ENCODE assay signal across 23 mouse cellular contexts in the genomic region with DNA sequence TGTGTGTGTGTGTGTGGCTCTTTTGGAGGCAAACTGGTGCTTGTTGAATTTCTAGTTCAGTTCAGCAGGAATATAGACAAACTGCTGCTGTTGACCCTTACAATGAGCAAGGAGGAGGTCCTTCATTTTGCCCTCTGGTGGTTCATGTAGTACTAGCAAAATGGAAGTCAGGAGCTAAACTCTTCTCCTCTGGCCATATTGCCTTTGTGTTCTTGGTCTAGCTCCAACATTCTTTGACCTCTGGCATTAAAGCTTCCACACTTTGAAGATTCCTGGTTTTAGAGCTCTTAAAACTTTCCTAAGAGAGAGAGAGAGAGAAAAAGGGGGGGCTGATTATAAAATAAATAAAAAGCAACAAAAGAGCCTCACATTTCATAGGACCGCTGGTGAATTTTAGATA. TPM values are rescaled to one million over a fixed set of nuclear protein-coding genes. Genes with fewer than 3 reads are reported as not detected.
A peak's percentile ranks its signal among the peaks of the same experiment; 100 is the strongest.
DNase-seq lines count a peak whose midpoint lies in the region; ATAC-seq and TF ChIP-seq lines count a peak whose summit lies in the region.
"Had no signal": no experiment of that assay in that cellular context is flagged by ENCODE, and none has a peak within 500 bp of the region (broad histone marks: within the 10 kb centered on the region; RNA-seq: fewer than 3 reads in every experiment).

No protein-coding gene starts in this region.

- no peak for TF ChIP-seq EP300 in lung, postnatal 0 days (IDR thresholded peaks at IDR 0.05)
- TF ChIP-seq EP300 in MEL (IDR thresholded peaks at IDR 0.05; ENCODE audit: low read depth in 1 of 2, low read length in 2 of 2): no peak
- no peak for TF ChIP-seq EP300 in stomach, postnatal 0 days (optimal IDR thresholded peaks at IDR 0.05)

- H3K4me1 ChIP-seq in lung, postnatal 0 days (ENCODE audit: insufficient read depth, low read depth, low read length): no peaks in the 10 kb centered on the region
- H3K4me1 ChIP-seq in MEL (ENCODE audit: control insufficient read depth in 1 of 2, insufficient read depth in 2 of 2, low read length in 2 of 2): peaks cover 10 to 15% of the 10 kb centered on the region in 2 experiments
- no peaks in the 10 kb centered on the region for H3K4me1 ChIP-seq in stomach, postnatal 0 days (replicated peaks; ENCODE audit: control insufficient read depth, insufficient read depth)
- H3K4me1 ChIP-seq: embryonic facial prominence, embryonic 15.5 days; forebrain, embryonic 10.5 days; heart, embryonic 15.5 days; hindbrain, embryonic 10.5 days had no signal

- no peak for DNase-seq in layer of hippocampus, adult 2 months (ENCODE audit: low spot score in 2 of 2)
- DNase-seq in layer of hippocampus, postnatal 14 days (ENCODE audit: low spot score in 2 of 2): no peak
- DNase-seq in lung, postnatal 0 days (ENCODE audit: low spot score): peak; percentile 29
- DNase-seq in lung, postnatal 36 days: no peak
- DNase-seq in MEL (ENCODE audit: low read depth, low spot score): peak; percentile 30
- DNase-seq in stomach, postnatal 0 days (ENCODE audit: low spot score): no peak
- no peak for DNase-seq in thymus, adult 18-20 months
- DNase-seq: adrenal gland, adult 8-10 months; adrenal gland, postnatal 36 days; cerebellum, adult 2 months; cerebellum, postnatal 10 days; embryo, embryonic 11 days; gastrocnemius, adult 2 months; gastrocnemius, postnatal 36 days; heart, adult 2 months had no signal

- H3K27me3 ChIP-seq in lung, postnatal 0 days (replicated peaks; ENCODE audit: insufficient read depth, low read length): no peaks in the 10 kb centered on the region
- no peaks in the 10 kb centered on the region for H3K27me3 ChIP-seq in MEL (ENCODE audit: control insufficient read depth in 1 of 2, insufficient read depth in 2 of 2, low read length in 2 of 2)
- no peaks in the 10 kb centered on the region for H3K27me3 ChIP-seq in stomach, postnatal 0 days (ENCODE audit: control insufficient read depth, insufficient read depth, low read length)
- H3K27me3 ChIP-seq: embryonic facial prominence, embryonic 15.5 days; heart, embryonic 15.5 days had no signal

- TF ChIP-seq RAD21 in MEL (IDR thresholded peaks at IDR 0.05; ENCODE audit: low read depth, low read length): no peak

- 76% methylated on average over 1 of the region's 1 CpGs for WGBS in lung, postnatal 0 days
- 82% methylated on average over 1 of the region's 1 CpGs for WGBS in stomach, postnatal 0 days

- H3K27ac ChIP-seq in layer of hippocampus, adult 2 months: no peak overlapping the region
- H3K27ac ChIP-seq in lung, postnatal 0 days (ENCODE audit: low read length): no peak overlapping the region
- no peak overlapping the region for H3K27ac ChIP-seq in MEL (ENCODE audit: control insufficient read depth, low read depth, low read length)
- no peak overlapping the region for H3K27ac ChIP-seq in stomach, postnatal 0 days (replicated peaks)
- H3K27ac ChIP-seq: embryonic facial prominence, embryonic 15.5 days; forebrain, embryonic 10.5 days; gastrocnemius, adult 2 months; heart, adult 2 months; heart, embryonic 15.5 days; hindbrain, embryonic 10.5 days; hindbrain, embryonic 14.5 days had no signal

- TF ChIP-seq POLR2A in MEL (IDR thresholded peaks at IDR 0.05; ENCODE audit: control insufficient read depth in 1 of 2, insufficient read depth in 1 of 2, low read depth in 1 of 2, low read length in 2 of 2, poor library complexity in 1 of 2): no peak

- no peak for ATAC-seq in lung, postnatal 0 days
- ATAC-seq in stomach, postnatal 0 days (ENCODE audit: low FRiP score, low TSS enrichment): no peak
- ATAC-seq: forebrain, embryonic 14.5 days had no signal

- no peaks in the 10 kb centered on the region for H3K36me3 ChIP-seq in lung, postnatal 0 days (ENCODE audit: insufficient read depth, low read length)
- peaks cover 6 to 16% of the 10 kb centered on the region in 2 experiments; a peak in 3 of 4 replicates for H3K36me3 ChIP-seq in MEL (ENCODE audit: control insufficient read depth in 1 of 2, insufficient read depth in 2 of 2, low read length in 2 of 2)
- peaks cover 2% of the 10 kb centered on the region; the same call in 1 of the 2 replicates for H3K36me3 ChIP-seq in stomach, postnatal 0 days (ENCODE audit: control insufficient read depth, insufficient read depth, low read length)
- H3K36me3 ChIP-seq: heart, embryonic 15.5 days; hindbrain, embryonic 10.5 days had no signal

- no peak overlapping the region for H3K4me2 ChIP-seq in lung, postnatal 0 days (replicated peaks; ENCODE audit: low read depth, low read length)
- H3K4me2 ChIP-seq in stomach, postnatal 0 days (replicated peaks; ENCODE audit: low read depth): no peak overlapping the region
- H3K4me2 ChIP-seq: embryonic facial prominence, embryonic 15.5 days; heart, embryonic 11.5 days; heart, embryonic 15.5 days; hindbrain, embryonic 14.5 days had no signal

- H3K9me3 ChIP-seq in lung, postnatal 0 days (ENCODE audit: low read length): no peaks in the 10 kb centered on the region
- no peaks in the 10 kb centered on the region for H3K9me3 ChIP-seq in MEL (replicated peaks; ENCODE audit: insufficient read depth, low read length)
- no peaks in the 10 kb centered on the region for H3K9me3 ChIP-seq in stomach, postnatal 0 days (ENCODE audit: control insufficient read depth, low read length)
- H3K9me3 ChIP-seq: embryonic facial prominence, embryonic 15.5 days; forebrain, embryonic 10.5 days; heart, embryonic 15.5 days; hindbrain, embryonic 10.5 days had no signal

- H3K9ac ChIP-seq in lung, postnatal 0 days (replicated peaks; ENCODE audit: low read depth): no peak overlapping the region
- no peak overlapping the region for H3K9ac ChIP-seq in MEL (ENCODE audit: control insufficient read depth, low read depth, low read length, poor library complexity, severe bottlenecking)
- no peak overlapping the region for H3K9ac ChIP-seq in stomach, postnatal 0 days (ENCODE audit: low read length)
- H3K9ac ChIP-seq: embryonic facial prominence, embryonic 15.5 days; heart, embryonic 15.5 days; hindbrain, embryonic 14.5 days had no signal

- H3K4me3 ChIP-seq in layer of hippocampus, adult 2 months: no peak overlapping the region
- no peak overlapping the region for H3K4me3 ChIP-seq in lung, postnatal 0 days (ENCODE audit: low read depth, low read length)
- H3K4me3 ChIP-seq in MEL (ENCODE audit: control insufficient read depth in 1 of 2, insufficient read depth in 1 of 2, low read depth in 2 of 2, low read length in 2 of 2): no peak overlapping the region
- H3K4me3 ChIP-seq in stomach, postnatal 0 days (ENCODE audit: low read depth, low read length): no peak overlapping the region
- H3K4me3 ChIP-seq: embryonic facial prominence, embryonic 15.5 days; erythroblast, embryonic 14.5 days; forebrain, embryonic 10.5 days; gastrocnemius, adult 2 months; heart, adult 2 months; heart, embryonic 15.5 days; hindbrain, embryonic 10.5 days had no signal

- 0 out of 2 replicates have a peak, but pooled peaks have one; percentile 11 for TF ChIP-seq CTCF in layer of hippocampus, adult 2 months (conservative IDR thresholded peaks at IDR 0.05)
- peak; percentile 36; the same call in 1 of the 2 replicates for TF ChIP-seq CTCF in lung, postnatal 0 days (IDR thresholded peaks at IDR 0.05)
- TF ChIP-seq CTCF in MEL (IDR thresholded peaks at IDR 0.05 in 2 of 3, conservative IDR thresholded peaks at IDR 0.05 in 1 of 3; ENCODE audit: control insufficient read depth in 1 of 3, insufficient read depth in 1 of 3, low read depth in 2 of 3, low read length in 3 of 3, poor library complexity in 1 of 3, severe bottlenecking in 1 of 3): peak in 1 of 3 experiments; percentile 33; a peak in 2 of 6 replicates
- peak; percentile 44 for TF ChIP-seq CTCF in stomach, postnatal 0 days (IDR thresholded peaks at IDR 0.05; ENCODE audit: low read depth)

- no peaks in the 10 kb centered on the region for H3K79me2 ChIP-seq in MEL (ENCODE audit: control insufficient read depth, insufficient read depth, low read length, poor library complexity)

TF ChIP-seq in MEL, 35 proteins besides CTCF, POLR2A, EP300 and RAD21:
- no peak for TF ChIP-seq BHLHE40 (IDR thresholded peaks at IDR 0.05; ENCODE audit: borderline replicate concordance, low read depth, low read length)
- TF ChIP-seq MEF2A (IDR thresholded peaks at IDR 0.05; ENCODE audit: extremely low read depth, insufficient replicate concordance, low read depth, low read length, poor library complexity, severe bottlenecking): no peak
- no peak for TF ChIP-seq GABPA (IDR thresholded peaks at IDR 0.05; ENCODE audit: low read depth, low read length)
- TF ChIP-seq ELF1 (IDR thresholded peaks at IDR 0.05; ENCODE audit: low read depth, low read length): no peak
- no peak for TF ChIP-seq ZMIZ1 (IDR thresholded peaks at IDR 0.05; ENCODE audit: low read depth, low read length)
- TF ChIP-seq TBP (IDR thresholded peaks at IDR 0.05; ENCODE audit: low read depth, low read length): no peak

RNA-seq across cellular contexts. Expression of gene Fmc1, which starts 21.2 kb away (rescaled TPM):
- 10 to 100 TPM; 58.3 to 62.0 TPM for total RNA-seq in layer of hippocampus, adult 2 months (2021)
- total RNA-seq in layer of hippocampus, postnatal 14 days (2021): 10 to 100 TPM; 52.0 to 55.9 TPM
- polyA plus RNA-seq in lung, postnatal 0 days (2015; fragmentation: Nextera tagmentation; extraction: Ambion mirVana): 91.4 and 98.5 TPM in 2 replicates
- 124 and 148 TPM in 2 replicates for total RNA-seq in MEL (2012; rRNA removed)
- polyA plus RNA-seq in MEL (2012; ENCODE audit: insufficient read depth in 1 of 2, insufficient read length in 2 of 2, low read depth in 1 of 2, low replicate concordance in 2 of 2, missing spikeins in 1 of 2): 10 to 100 TPM in 1 of 2 experiments, not detected in 1; 86.1 TPM
- 157 and 166 TPM in 2 replicates for polyA plus RNA-seq in stomach, postnatal 0 days (2015; fragmentation: Nextera tagmentation; extraction: Ambion mirVana)

RNA-seq across cellular contexts. Expression of gene Luc7l2, which starts 39.0 kb away (rescaled TPM):
- 100 to 1,000 TPM; 196 to 219 TPM for total RNA-seq in layer of hippocampus, adult 2 months (2021)
- total RNA-seq in layer of hippocampus, postnatal 14 days (2021): 100 to 1,000 TPM; 161 to 187 TPM
- polyA plus RNA-seq in lung, postnatal 0 days (2015; fragmentation: Nextera tagmentation; extraction: Ambion mirVana): 37.8 and 39.8 TPM in 2 replicates
- total RNA-seq in MEL (2012; rRNA removed): 51.8 and 54.8 TPM in 2 replicates
- 100 to 1,000 TPM; 118 to 129 TPM for polyA plus RNA-seq in MEL (2012; ENCODE audit: insufficient read depth in 1 of 2, insufficient read length in 2 of 2, low read depth in 1 of 2, low replicate concordance in 2 of 2, missing spikeins in 1 of 2)
- polyA plus RNA-seq in stomach, postnatal 0 days (2015; fragmentation: Nextera tagmentation; extraction: Ambion mirVana): 19.2 and 24.2 TPM in 2 replicates

Comparison
In these comparisons a context has a peak if more than half of its experiments do, and no peak if none do; other contexts are left out.
1. DNase-seq: peak in lung, postnatal 0 days (single experiment) and MEL (single experiment); none in layer of hippocampus, adult 2 months (0 of 2), layer of hippocampus, postnatal 14 days (0 of 2), lung, postnatal 36 days (single experiment), stomach, postnatal 0 days (single experiment) and thymus, adult 18-20 months (0 of 2).